10 mouse cellular contexts compared by ENCODE assay signal in genomic region chr16:37652654-37653053, GRCm38 (mm10). TPM values are rescaled to one million over a fixed set of nuclear protein-coding genes. Genes with fewer than 3 reads are reported as not detected.
DNase-seq lines count a peak whose midpoint lies in the region; ATAC-seq lines count a peak whose summit lies in the region.
"Had no signal": no experiment of that assay in that cellular context is flagged by ENCODE, and none has a peak within 500 bp of the region (broad histone marks: within the 10 kb centered on the region; RNA-seq: fewer than 3 reads in every experiment).

No protein-coding gene starts in this region.

- peaks cover 8% of the 10 kb centered on the region; the same call in 1 of the 2 replicates for H3K36me3 ChIP-seq in embryonic facial prominence, embryonic 14.5 days (ENCODE audit: control insufficient read depth, insufficient read depth, low read length)
- H3K36me3 ChIP-seq in hindbrain, embryonic 16.5 days (ENCODE audit: control insufficient read depth, insufficient read depth, low read length): 0 out of 2 replicates have a peak, but pooled peaks cover 2% of the 10 kb centered on the region
- H3K36me3 ChIP-seq in midbrain, embryonic 12.5 days: peaks cover 6% of the 10 kb centered on the region

- WGBS in embryonic facial prominence, embryonic 14.5 days: 76% methylated on average over 5 of the region's 5 CpGs
- 84% methylated on average over 5 of the region's 5 CpGs for WGBS in hindbrain, embryonic 16.5 days
- 82% methylated on average over 5 of the region's 5 CpGs for WGBS in midbrain, embryonic 12.5 days

- no peaks in the 10 kb centered on the region for H3K27me3 ChIP-seq in embryonic facial prominence, embryonic 14.5 days (replicated peaks; ENCODE audit: control insufficient read depth, insufficient read depth, low read length)
- no peaks in the 10 kb centered on the region for H3K27me3 ChIP-seq in hindbrain, embryonic 16.5 days (replicated peaks; ENCODE audit: control insufficient read depth, insufficient read depth, low read length)
- no peaks in the 10 kb centered on the region for H3K27me3 ChIP-seq in midbrain, embryonic 12.5 days

- peak overlapping the region; percentile 57 for H3K4me2 ChIP-seq in embryonic facial prominence, embryonic 14.5 days (ENCODE audit: low read depth, low read length)
- peak overlapping the region; percentile 77; the same call in 1 of the 2 replicates for H3K4me2 ChIP-seq in hindbrain, embryonic 16.5 days (ENCODE audit: low read length)
- peak overlapping the region; percentile 59 for H3K4me2 ChIP-seq in midbrain, embryonic 12.5 days (replicated peaks)

- peak; percentile 70 for DNase-seq in kidney, adult 9 months
- DNase-seq in kidney, adult 18-20 months: no peak
- no peak for DNase-seq in embryonic facial prominence, embryonic 14.5 days (ENCODE audit: low spot score)
- no peak for DNase-seq in MN1 (ENCODE audit: low spot score)
- no peak for DNase-seq in right cerebral cortex, adult 2 months (ENCODE audit: low spot score in 2 of 2)
- no peak for DNase-seq in cerebellum, adult 11-12 months
- DNase-seq: layer of hippocampus, adult 9-11 months; thymus, postnatal 25 days had no signal

- 0 out of 2 replicates have a peak overlapping the region, but pooled peaks have one; percentile 87 for H3K4me3 ChIP-seq in embryonic facial prominence, embryonic 14.5 days (ENCODE audit: low read depth, low read length)
- no peak overlapping the region; the same call in 1 of the 2 replicates for H3K4me3 ChIP-seq in hindbrain, embryonic 16.5 days (ENCODE audit: low read length)
- no peak overlapping the region for H3K4me3 ChIP-seq in midbrain, embryonic 12.5 days

- H3K4me1 ChIP-seq in embryonic facial prominence, embryonic 14.5 days (ENCODE audit: control insufficient read depth, insufficient read depth, low read length): peaks cover 14% of the 10 kb centered on the region
- peaks cover 8% of the 10 kb centered on the region for H3K4me1 ChIP-seq in hindbrain, embryonic 16.5 days (ENCODE audit: control insufficient read depth, insufficient read depth, low read depth, low read length)
- peaks cover 33% of the 10 kb centered on the region for H3K4me1 ChIP-seq in midbrain, embryonic 12.5 days

- no peaks in the 10 kb centered on the region for H3K9me3 ChIP-seq in embryonic facial prominence, embryonic 14.5 days (ENCODE audit: control insufficient read depth, low read length)
- H3K9me3 ChIP-seq in hindbrain, embryonic 16.5 days (ENCODE audit: control insufficient read depth, low read length): no peaks in the 10 kb centered on the region
- 0 out of 2 replicates have a peak, but pooled peaks cover 2% of the 10 kb centered on the region for H3K9me3 ChIP-seq in midbrain, embryonic 12.5 days

- no peak for ATAC-seq in embryonic facial prominence, embryonic 14.5 days (ENCODE audit: low read depth)
- ATAC-seq in hindbrain, embryonic 16.5 days: no peak
- ATAC-seq in midbrain, embryonic 12.5 days (ENCODE audit: low FRiP score, low read depth): no peak

- H3K27ac ChIP-seq in embryonic facial prominence, embryonic 14.5 days (replicated peaks; ENCODE audit: low read depth, low read length): no peak overlapping the region
- H3K27ac ChIP-seq in hindbrain, embryonic 16.5 days (ENCODE audit: low read depth, low read length): no peak overlapping the region
- no peak overlapping the region for H3K27ac ChIP-seq in midbrain, embryonic 12.5 days (replicated peaks)

- 0 out of 2 replicates have a peak overlapping the region, but pooled peaks have one; percentile 90 for H3K9ac ChIP-seq in embryonic facial prominence, embryonic 14.5 days (ENCODE audit: low read depth, low read length)
- H3K9ac ChIP-seq in hindbrain, embryonic 16.5 days (ENCODE audit: low read depth, low read length): no peak overlapping the region
- H3K9ac ChIP-seq in midbrain, embryonic 12.5 days (replicated peaks): no peak overlapping the region

RNA-seq across cellular contexts. Expression of gene Ndufb4, which starts 1.6 kb away (rescaled TPM):
- 53.0 and 74.3 TPM in 2 replicates for polyA plus RNA-seq in embryonic facial prominence, embryonic 14.5 days (2014; fragmentation: Nextera tagmentation; extraction: Ambion mirVana)
- polyA plus RNA-seq in hindbrain, embryonic 16.5 days (2015; fragmentation: Nextera tagmentation; extraction: Ambion mirVana): 48.5 and 64.7 TPM in 2 replicates
- polyA plus RNA-seq in midbrain, embryonic 12.5 days (2016; fragmentation: Nextera tagmentation; extraction: Ambion mirVana): 64.0 and 65.8 TPM in 2 replicates
